Mouse (Mus musculus): ENCODE results near the gene Rasal2.
"Not testable (repeated sequence)": the region's sequence is repeated elsewhere in the genome, so short reads cannot be mapped to it uniquely, and the experiment has no call there.

Rasal2 gene

GRCm38 (mm10) chr1:157236650-157237344, 175.6 kb downstream of the Rasal2 start:
- not testable (repeated sequence) for DNase-seq

- DNase-seq = no peak
Measured at GRCm38 (mm10) chr1:157233451-157233850, 178.9 kb downstream of the Rasal2 start.

- DNase-seq = no peak
Measured at GRCm38 (mm10) chr1:157232372-157232771, 180.0 kb downstream of the Rasal2 start.

- DNase-seq = no peak
Measured at GRCm38 (mm10) chr1:157231016-157231415, 181.4 kb downstream of the Rasal2 start.

- DNase-seq = no peak
Measured at GRCm38 (mm10) chr1:157230386-157230785, 182.0 kb downstream of the Rasal2 start.

- DNase-seq = no peak
Measured at GRCm38 (mm10) chr1:157225013-157225412, 187.4 kb downstream of the Rasal2 start.

GRCm38 (mm10) chr1:157220910-157221309, 191.5 kb downstream of the Rasal2 start:
- DNase-seq = no peak

GRCm38 (mm10) chr1:157220466-157220865, 191.9 kb downstream of the Rasal2 start:
- DNase-seq = no peak

GRCm38 (mm10) chr1:157208754-157209153, 203.6 kb downstream of the Rasal2 start:
- DNase-seq = no peak

- DNase-seq = no peak
Measured at GRCm38 (mm10) chr1:157205685-157206084, 206.7 kb downstream of the Rasal2 start.

GRCm38 (mm10) chr1:157183043-157183442, 229.4 kb downstream of the Rasal2 start:
- DNase-seq = no peak

- no peak for DNase-seq
Measured at GRCm38 (mm10) chr1:157182431-157182830, 230.0 kb downstream of the Rasal2 start.

- DNase-seq = no peak
Measured at GRCm38 (mm10) chr1:157181081-157181480, 231.3 kb downstream of the Rasal2 start.

- DNase-seq = no peak
Measured at GRCm38 (mm10) chr1:157178988-157179764, 233.2 kb downstream of the Rasal2 start.

GRCm38 (mm10) chr1:157169292-157169691, 243.1 kb downstream of the Rasal2 start:
- DNase-seq = no peak

GRCm38 (mm10) chr1:157168891-157169290, 243.5 kb downstream of the Rasal2 start:
- no peak for DNase-seq

GRCm38 (mm10) chr1:157153781-157154180, 258.6 kb downstream of the Rasal2 start:
- no peak for DNase-seq

GRCm38 (mm10) chr1:157150107-157150506, 262.3 kb downstream of the Rasal2 start:
- DNase-seq = no peak

- DNase-seq = no peak
Measured at GRCm38 (mm10) chr1:157144621-157145020, 267.8 kb downstream of the Rasal2 start.

- no peak for DNase-seq
Measured at GRCm38 (mm10) chr1:157143326-157143932, 269.0 kb downstream of the Rasal2 start.

- no peak for DNase-seq
Measured at GRCm38 (mm10) chr1:157141014-157141413, 271.4 kb downstream of the Rasal2 start.

GRCm38 (mm10) chr1:157137854-157138241, 274.5 kb downstream of the Rasal2 start:
- DNase-seq = no peak

- DNase-seq = no peak
Measured at GRCm38 (mm10) chr1:157137132-157137853, 275.1 kb downstream of the Rasal2 start.
